Mouse (Mus musculus) neutrophil, adult 5-6 weeks (primary cell): Measurements from ENCODE around the gene Sbk2. TPM values are rescaled to one million over a fixed set of nuclear protein-coding genes. Genes with fewer than 3 reads are reported as not detected.

ENCODE experiments used
- ATAC-seq: fragments of 151-379, 151-347 bp; 2 replicates; pipeline ENCODE4 v1.8.0; 2017; ENCODE audit warnings: mild to moderate bottlenecking, moderate TSS enrichment; ENCODE audit not compliant: insufficient number of reproducible peaks, poor library complexity, low FRiP score, severe bottlenecking; ENCODE audit errors: extremely low read depth
- total RNA-seq: library from RNA; stranded (forward); fragments of 200-1000 nt; gene quantifications from 2 replicates; pipeline ENCODE4 v1.2.3, GENCODE M21; 2017

Sbk2 gene
- total RNA-seq, 1 experiment from 2014 or later: not detected

DNA sequence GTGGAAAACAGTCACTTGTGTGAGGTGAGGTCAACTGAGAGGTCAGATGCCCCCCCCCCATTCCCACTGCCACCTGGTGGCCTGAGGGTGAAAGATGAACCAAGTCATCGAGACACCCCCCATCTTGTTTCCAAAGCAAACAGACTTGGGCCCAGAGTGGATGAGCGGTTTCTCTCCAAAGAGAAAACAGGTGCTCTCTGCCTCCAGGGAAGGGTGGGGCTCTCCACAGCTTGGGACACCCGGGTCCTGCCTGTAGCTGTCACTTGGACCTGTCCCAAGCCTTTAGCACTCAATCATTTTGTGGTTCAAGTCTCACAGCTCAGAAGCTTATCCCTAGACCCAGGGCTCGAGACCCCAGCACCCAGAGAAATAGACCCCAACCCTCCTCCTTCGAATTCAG is 679 bp downstream of the Sbk2 start:
- ATAC-seq: no peak

GRCm38 (mm10) chr7:4957361-4957760 is 6.8 kb downstream of the Sbk2 start:
- no peak for ATAC-seq

DNA sequence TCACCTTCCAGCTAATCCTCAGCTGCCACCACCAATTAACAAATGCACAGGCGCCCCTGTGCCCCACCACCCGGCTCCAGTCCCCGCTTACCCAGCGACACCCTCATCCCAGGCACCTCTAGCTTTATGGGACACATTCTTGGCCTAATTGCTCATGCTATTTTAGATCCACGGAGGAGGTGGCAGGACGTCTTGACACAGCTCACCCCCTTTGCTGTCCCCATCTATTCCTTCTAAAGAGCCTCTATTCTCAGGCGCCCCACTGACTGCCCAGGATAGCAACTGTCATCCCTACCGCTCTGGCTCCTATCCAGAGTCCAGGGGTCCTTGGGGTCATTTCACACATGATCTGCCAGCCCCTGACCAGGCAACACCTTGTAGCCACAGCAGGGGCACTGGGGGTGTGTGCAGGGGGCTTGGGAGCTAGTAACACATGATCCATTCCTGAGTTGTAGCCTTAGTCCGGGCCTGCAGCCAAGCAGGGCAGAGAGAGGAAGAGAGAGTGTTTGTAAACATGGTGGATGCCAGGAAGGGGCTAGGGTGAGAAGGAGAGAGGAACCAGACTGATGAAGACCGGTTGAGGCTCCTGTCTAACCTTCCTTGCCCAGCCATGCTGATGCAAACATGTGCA is 10.3 kb downstream of the Sbk2 start:
- no peak for ATAC-seq

DNA sequence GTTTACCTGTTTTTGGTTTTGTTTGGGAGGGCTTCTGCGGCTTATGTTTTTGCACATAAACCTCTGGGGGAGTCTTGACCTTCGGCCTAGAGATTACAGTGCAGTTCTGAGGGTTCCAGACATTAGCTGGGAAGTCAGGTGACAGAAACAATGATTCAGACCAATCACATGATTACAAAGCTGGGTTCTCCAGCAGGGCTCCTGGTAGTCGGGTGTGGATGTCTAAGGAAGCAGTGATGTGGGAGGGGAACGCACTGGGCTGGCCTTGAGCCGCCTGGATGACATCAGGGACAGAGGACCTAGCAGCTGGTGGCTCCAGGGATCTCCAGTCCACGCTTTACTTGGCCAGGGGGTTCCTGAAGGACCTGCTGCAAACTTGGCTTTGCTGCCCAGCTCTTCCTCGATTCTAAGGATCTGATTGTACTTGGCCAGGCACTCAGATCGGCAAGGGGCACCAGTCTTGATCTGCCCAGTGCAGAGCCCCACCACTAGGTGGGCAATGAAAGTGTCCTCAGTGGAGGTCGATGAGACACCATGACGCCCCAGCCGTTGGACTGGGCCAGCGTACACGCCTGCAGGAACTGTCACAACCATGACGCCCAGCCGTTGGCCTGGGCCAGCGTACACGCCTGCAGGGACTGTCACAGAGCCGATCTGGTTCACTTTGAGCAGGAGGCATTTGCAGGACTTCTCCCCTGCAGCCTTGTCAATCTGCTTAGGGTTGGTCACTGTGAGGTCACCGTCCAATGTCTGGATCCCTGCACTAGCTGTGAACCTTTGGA is 13.5 kb downstream of the Sbk2 start:
- no peak for ATAC-seq

GRCm38 (mm10) chr7:4948386-4948785 is 15.8 kb downstream of the Sbk2 start:
- ATAC-seq: peak; percentile 27; the same call in 1 of the 2 replicates

GRCm38 (mm10) chr7:4947855-4948254 is 16.4 kb downstream of the Sbk2 start:
- ATAC-seq: no peak

- ATAC-seq: peak; percentile 92
Observed at GRCm38 (mm10) chr7:4943223-4943815, 20.9 kb downstream of the Sbk2 start.

- no peak for ATAC-seq
Observed at GRCm38 (mm10) chr7:4942673-4943072, 21.5 kb downstream of the Sbk2 start.

GRCm38 (mm10) chr7:4940068-4940479 is 24.1 kb downstream of the Sbk2 start:
- peak; percentile 47 for ATAC-seq

DNA sequence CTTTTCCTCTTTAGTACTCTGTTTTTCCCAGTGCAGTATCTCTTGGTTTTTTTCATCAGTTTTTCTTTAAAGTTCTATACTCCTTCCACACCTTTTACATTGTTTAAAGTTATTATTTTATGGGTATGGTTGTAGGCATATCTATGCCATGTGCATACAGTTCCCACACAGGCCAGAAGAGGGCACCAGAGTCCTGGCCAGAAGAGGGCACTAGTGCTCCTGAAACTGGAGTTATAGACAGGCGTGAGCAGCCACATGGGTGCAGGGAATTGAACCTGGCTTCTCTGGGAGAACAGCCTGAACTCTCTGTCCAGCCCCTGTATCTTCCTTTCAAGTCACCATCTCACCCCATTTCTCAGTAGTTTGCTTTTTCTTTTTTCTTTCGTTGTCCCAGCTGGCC is 25.8 kb downstream of the Sbk2 start:
- peak; percentile 49 for ATAC-seq

- no peak for ATAC-seq
Observed at GRCm38 (mm10) chr7:4937392-4937791, 26.8 kb downstream of the Sbk2 start.

DNA sequence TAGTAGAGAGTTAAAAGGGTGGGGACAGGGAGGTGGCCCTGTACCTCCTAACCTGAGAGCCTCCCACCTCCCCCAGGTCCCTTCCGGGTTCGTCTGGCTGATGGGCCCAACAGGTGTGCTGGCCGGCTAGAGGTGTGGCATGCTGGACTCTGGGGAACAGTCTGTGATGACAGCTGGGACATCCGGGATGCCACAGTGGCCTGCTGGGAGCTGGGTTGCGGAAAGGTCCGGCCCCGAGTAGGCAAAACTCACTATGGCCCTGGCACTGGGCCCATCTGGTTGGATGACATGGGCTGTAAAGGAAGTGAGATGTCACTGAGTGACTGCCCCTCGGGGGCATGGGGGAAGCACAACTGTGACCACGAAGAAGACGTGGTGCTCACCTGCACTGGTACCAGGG is 27.4 kb downstream of the Sbk2 start:
- no peak for ATAC-seq

DNA sequence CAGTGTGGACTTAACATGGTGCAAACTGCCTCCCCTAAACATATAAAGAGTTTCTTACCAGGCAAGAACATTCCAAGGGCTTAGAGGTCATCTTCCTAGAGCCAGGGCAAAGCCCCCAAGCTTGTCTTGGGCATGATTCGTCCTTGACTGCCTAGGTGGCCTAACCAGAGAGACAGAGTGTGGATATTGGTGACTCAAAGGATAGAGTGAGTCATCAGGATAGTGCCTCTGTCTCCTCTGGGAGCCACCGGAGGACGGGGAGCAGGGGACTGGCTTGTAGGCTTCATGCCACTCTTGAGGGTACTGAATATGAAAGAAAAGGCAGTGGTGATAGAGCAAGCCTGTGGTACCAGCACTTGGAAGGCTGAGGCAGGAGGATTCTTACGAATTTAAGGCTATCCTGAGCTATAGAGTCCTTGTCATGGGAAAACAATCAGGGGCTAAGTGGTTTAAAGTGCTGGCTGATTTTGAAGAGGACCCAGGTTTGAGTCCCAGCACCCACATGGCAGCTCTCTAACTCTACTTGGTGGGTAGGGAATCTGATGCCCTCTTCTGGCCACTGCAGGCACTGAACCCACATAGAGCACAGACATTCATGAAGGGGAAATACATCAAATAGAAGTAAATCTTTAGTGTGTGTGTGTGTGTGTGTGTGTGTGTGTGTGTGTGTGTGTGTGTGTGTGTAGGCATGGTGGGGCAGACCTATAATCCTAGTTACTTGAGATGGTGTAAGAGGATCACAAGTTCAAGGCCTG is 29.9 kb downstream of the Sbk2 start:
- no peak for ATAC-seq

DNA sequence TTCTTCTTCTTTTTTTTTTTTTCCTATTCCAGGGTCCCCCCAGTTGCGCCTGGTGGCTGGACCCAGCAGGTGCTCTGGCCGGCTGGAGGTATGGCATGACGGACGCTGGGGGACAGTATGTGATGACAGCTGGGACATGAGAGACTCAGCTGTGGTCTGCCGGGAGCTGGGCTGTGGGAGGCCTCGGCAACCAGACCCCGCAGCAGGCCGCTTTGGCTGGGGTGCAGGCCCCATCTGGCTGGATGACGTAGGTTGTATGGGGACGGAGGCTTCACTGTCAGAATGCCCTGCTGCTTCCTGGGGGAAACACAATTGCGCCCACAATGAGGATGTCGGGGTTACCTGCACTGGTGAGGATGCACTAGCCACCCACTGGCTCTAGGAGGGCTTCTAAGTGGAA is 31.1 kb downstream of the Sbk2 start:
- ATAC-seq: no peak

- ATAC-seq: no peak
Observed at GRCm38 (mm10) chr7:4928323-4928722, 35.9 kb downstream of the Sbk2 start.

DNA sequence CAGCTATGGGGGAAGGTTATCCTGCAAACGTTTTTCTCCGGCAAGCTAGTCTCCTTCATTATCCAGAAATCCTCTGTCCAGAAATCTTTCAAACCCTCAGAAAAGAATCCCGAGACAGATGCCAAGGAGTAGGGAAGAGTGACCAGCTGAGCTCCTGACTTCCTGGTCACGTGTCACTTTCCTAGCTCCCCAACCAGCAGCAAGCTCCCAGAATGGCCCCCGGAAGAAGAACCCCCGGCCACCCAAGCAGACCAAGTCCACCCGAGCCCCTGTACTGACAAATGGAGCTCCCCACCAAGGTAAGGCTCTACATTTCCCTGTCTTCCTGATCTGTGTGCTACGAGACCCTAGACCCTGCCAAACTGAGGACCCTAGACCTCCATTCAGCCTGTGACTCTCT is 36.5 kb downstream of the Sbk2 start:
- ATAC-seq: no peak

DNA sequence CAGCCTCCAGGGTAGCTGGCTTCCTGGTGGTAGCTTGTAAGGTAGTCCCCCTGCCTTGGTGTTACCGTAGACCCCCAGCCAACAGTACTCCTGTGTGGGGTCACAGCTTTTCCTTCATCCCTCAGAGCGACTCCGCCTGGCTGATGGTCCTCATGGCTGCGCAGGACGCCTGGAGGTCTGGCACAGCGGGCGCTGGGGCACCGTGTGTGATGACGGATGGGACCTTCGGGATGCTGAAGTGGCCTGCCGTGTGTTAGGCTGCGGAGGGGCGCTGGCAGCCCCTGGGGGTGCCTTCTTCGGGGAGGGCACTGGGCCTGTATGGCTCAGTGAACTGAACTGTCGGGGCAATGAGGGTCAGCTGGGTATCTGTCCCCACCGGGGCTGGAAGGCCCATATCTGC is 37.4 kb downstream of the Sbk2 start:
- ATAC-seq: no peak

- ATAC-seq: no peak
Observed at GRCm38 (mm10) chr7:4925441-4926381, 38.5 kb downstream of the Sbk2 start, which contains the start of gene Ssc5d. TSS of gene Ssc5d (plus strand) at chr7:4925785.
